Mouse (Mus musculus): ENCODE data around the gene Ugt1a7c. TPM values are rescaled to one million over a fixed set of nuclear protein-coding genes. Genes with fewer than 3 reads are reported as not detected.
"Not testable (repeated sequence)": the region's sequence is repeated elsewhere in the genome, so short reads cannot be mapped to it uniquely, and the experiment has no call there.

The Ugt1a7c gene
- 33.9 and 40.4 TPM in 2 replicates for polyA plus RNA-seq (2015; fragmentation: Nextera tagmentation; extraction: Ambion mirVana)

DNA sequence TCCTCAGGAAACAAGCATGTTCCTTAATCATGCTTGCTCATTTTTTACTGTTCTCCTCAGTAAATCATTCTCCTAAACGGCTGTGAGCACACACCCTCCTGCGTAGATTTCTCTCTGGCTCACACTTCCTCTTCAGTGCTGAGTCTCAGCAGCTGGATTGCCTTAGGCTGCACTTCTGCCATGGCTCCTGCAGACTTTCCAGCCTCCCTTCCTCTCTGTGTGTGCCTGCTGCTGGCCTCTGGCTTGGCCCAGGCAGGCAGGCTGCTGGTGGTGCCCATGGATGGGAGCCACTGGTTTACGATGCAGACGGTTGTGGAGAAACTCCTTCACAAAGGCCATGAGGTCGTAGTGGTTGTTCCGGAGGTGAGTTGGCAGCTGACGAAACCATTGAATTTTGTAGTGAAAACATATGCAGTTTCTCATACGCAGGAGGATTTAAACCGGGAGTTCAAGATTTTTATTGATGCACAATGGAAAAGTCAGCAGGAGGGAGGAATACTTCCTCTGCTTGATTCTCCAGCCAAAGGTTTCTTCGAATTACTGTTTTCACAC lies at the start of gene Ugt1a7c:
Gene Ugt1a7c (plus strand): TSS at position 122 of the 552 bp plus-strand sequence.
- ATAC-seq (ENCODE audit: low FRiP score, low TSS enrichment) (peak; percentile 75), DNase-seq (ENCODE audit: low spot score) (peak; percentile 35)
- H3K4me3 ChIP-seq (ENCODE audit: low read depth, low read length): peak within 1 kb of the TSS; percentile 18; the same call in 1 of the 2 replicates
- no peaks in the 10 kb centered on the region for H3K9me3 ChIP-seq (ENCODE audit: control insufficient read depth, low read length)
- no peaks in the 10 kb centered on the region for H3K4me1 ChIP-seq (replicated peaks; ENCODE audit: control insufficient read depth, insufficient read depth)
- WGBS: 15% methylated on average over 10 of the region's 10 CpGs
- H3K36me3 ChIP-seq (ENCODE audit: control insufficient read depth, insufficient read depth, low read length): no peaks in the 10 kb centered on the region
- no peaks in the 10 kb centered on the region for H3K27me3 ChIP-seq (ENCODE audit: control insufficient read depth, insufficient read depth, low read length)
- peak within 1 kb of the TSS; percentile 58 for H3K9ac ChIP-seq (ENCODE audit: low read length)
- H3K27ac ChIP-seq (replicated peaks): peak within 1 kb of the TSS; percentile 89
- H3K4me2 ChIP-seq (replicated peaks; ENCODE audit: low read depth): peak within 1 kb of the TSS; percentile 45
- no peak for TF ChIP-seq CTCF (IDR thresholded peaks at IDR 0.05; ENCODE audit: low read depth)
- TF ChIP-seq EP300 (optimal IDR thresholded peaks at IDR 0.05): no peak

DNA sequence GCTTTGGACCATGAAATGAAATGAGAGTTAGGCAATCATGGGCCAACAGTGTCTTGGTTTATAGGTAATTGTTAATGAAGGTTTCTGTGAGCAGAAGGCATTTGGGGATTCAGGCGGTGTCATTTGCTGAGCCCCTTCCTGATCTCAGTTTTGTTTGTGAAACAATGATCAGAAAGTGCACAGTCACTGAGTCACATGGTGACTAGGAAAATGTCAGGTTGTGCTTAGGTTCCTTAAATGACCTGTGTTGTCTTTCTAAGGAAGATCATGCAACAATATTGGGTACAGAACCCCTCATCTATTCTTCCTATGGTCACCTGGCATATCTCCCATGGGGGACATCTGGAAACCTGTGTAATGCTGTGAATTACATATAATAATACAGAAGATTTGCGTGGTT lies 47.5 kb upstream of the Ugt1a7c start:
- H3K9me3 ChIP-seq (ENCODE audit: control insufficient read depth, low read length): not testable (repeated sequence)
- 90% methylated on average over 2 of the region's 2 CpGs for WGBS

GRCm38 (mm10) chr1:88055088-88055487 lies 39.8 kb upstream of the Ugt1a7c start, which contains the start of gene Ugt1a10:
Gene Ugt1a10, plus strand, starts transcription at chr1:88055388.
- no peak for DNase-seq (ENCODE audit: low spot score)
- Histone ChIP-seq H3K9ac (ENCODE audit: low read length) (no peak within 1 kb of the TSS), H3K27me3 (ENCODE audit: control insufficient read depth, insufficient read depth, low read length) (no peaks in the 10 kb centered on the region), H3K4me3 (ENCODE audit: low read depth, low read length) (no peak within 1 kb of the TSS), H3K4me1 (replicated peaks; ENCODE audit: control insufficient read depth, insufficient read depth) (no peaks in the 10 kb centered on the region), H3K4me2 (replicated peaks; ENCODE audit: low read depth) (no peak within 1 kb of the TSS), H3K36me3 (ENCODE audit: control insufficient read depth, insufficient read depth, low read length) (no peaks in the 10 kb centered on the region), H3K9me3 (ENCODE audit: control insufficient read depth, low read length) (no peaks in the 10 kb centered on the region), H3K27ac (replicated peaks) (no peak within 1 kb of the TSS)
- TF ChIP-seq EP300 (optimal IDR thresholded peaks at IDR 0.05) (no peak), CTCF (IDR thresholded peaks at IDR 0.05; ENCODE audit: low read depth) (no peak)
- WGBS: 71% methylated on average over 1 of the region's 1 CpGs
- ATAC-seq (ENCODE audit: low FRiP score, low TSS enrichment): no peak

More for the DNA sequence above, 47.5 kb upstream of the Ugt1a7c start:
- not testable (repeated sequence) for H3K4me2 ChIP-seq (replicated peaks; ENCODE audit: low read depth); DNase-seq (ENCODE audit: low spot score); ATAC-seq (ENCODE audit: low FRiP score, low TSS enrichment); H3K9ac ChIP-seq (ENCODE audit: low read length); H3K36me3 ChIP-seq (ENCODE audit: control insufficient read depth, insufficient read depth, low read length); H3K4me3 ChIP-seq (ENCODE audit: low read depth, low read length); H3K4me1 ChIP-seq (replicated peaks; ENCODE audit: control insufficient read depth, insufficient read depth); H3K27me3 ChIP-seq (ENCODE audit: control insufficient read depth, insufficient read depth, low read length); H3K27ac ChIP-seq (replicated peaks)

- H3K27me3 ChIP-seq (ENCODE audit: control insufficient read depth, insufficient read depth, low read length); ATAC-seq (ENCODE audit: low FRiP score, low TSS enrichment); DNase-seq (ENCODE audit: low spot score); H3K27ac ChIP-seq (replicated peaks); H3K4me2 ChIP-seq (replicated peaks; ENCODE audit: low read depth); H3K36me3 ChIP-seq (ENCODE audit: control insufficient read depth, insufficient read depth, low read length); H3K4me1 ChIP-seq (replicated peaks; ENCODE audit: control insufficient read depth, insufficient read depth); H3K9me3 ChIP-seq (ENCODE audit: control insufficient read depth, low read length); H3K9ac ChIP-seq (ENCODE audit: low read length); H3K4me3 ChIP-seq (ENCODE audit: low read depth, low read length): not testable (repeated sequence)
- 69% methylated on average over 1 of the region's 2 CpGs for WGBS
These were observed 28.3 kb upstream of the Ugt1a7c start for GRCm38 (mm10) chr1:88066472-88067102.

DNA sequence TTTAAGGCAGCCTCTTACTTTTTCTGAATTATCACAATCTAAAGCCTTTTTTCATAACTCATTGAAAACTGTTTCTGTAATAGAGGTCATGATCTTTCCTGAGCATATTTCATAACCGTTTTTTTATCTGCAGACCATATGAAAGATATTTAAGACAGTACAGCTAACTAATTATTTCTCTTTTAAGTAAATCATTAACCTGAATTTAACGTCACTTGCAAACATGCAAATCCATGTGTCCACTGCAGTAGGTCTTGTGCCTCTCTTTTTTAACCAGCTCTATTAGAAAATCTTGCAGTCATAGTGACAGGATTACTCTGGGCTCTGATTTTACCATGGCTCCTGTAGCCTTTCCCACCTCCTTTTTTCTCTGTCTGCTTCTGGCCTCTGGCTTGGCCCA lies 24.4 kb upstream of the Ugt1a7c start, which contains the start of gene Ugt1a9:
Gene Ugt1a9 (plus strand): TSS at position 306 of the 400 bp plus-strand sequence.
- no peak within 1 kb of the TSS for H3K27ac ChIP-seq (replicated peaks)
- TF ChIP-seq CTCF (IDR thresholded peaks at IDR 0.05; ENCODE audit: low read depth) (no peak), EP300 (optimal IDR thresholded peaks at IDR 0.05) (no peak)
- ATAC-seq (ENCODE audit: low FRiP score, low TSS enrichment): no peak

GRCm38 (mm10) chr1:88070902-88071301 lies 24.0 kb upstream of the Ugt1a7c start:
- TF ChIP-seq EP300 (optimal IDR thresholded peaks at IDR 0.05) (no peak), CTCF (IDR thresholded peaks at IDR 0.05; ENCODE audit: low read depth) (no peak)
- Histone ChIP-seq H3K27ac (replicated peaks) (no peak overlapping the region), H3K36me3 (ENCODE audit: control insufficient read depth, insufficient read depth, low read length) (no peaks in the 10 kb centered on the region), H3K4me1 (replicated peaks; ENCODE audit: control insufficient read depth, insufficient read depth) (no peaks in the 10 kb centered on the region), H3K9ac (ENCODE audit: low read length) (no peak overlapping the region), H3K4me2 (replicated peaks; ENCODE audit: low read depth) (no peak overlapping the region), H3K4me3 (ENCODE audit: low read depth, low read length) (no peak overlapping the region), H3K27me3 (ENCODE audit: control insufficient read depth, insufficient read depth, low read length) (no peaks in the 10 kb centered on the region), H3K9me3 (ENCODE audit: control insufficient read depth, low read length) (no peaks in the 10 kb centered on the region)
- no peak for DNase-seq (ENCODE audit: low spot score)
- no peak for ATAC-seq (ENCODE audit: low FRiP score, low TSS enrichment)
- 68% methylated on average over 4 of the region's 4 CpGs for WGBS

More for the DNA sequence above, 24.4 kb upstream of the Ugt1a7c start, which contains the start of gene Ugt1a9:
- Histone ChIP-seq H3K4me3 (ENCODE audit: low read depth, low read length) (no peak within 1 kb of the TSS), H3K9me3 (ENCODE audit: control insufficient read depth, low read length) (no peaks in the 10 kb centered on the region), H3K4me2 (replicated peaks; ENCODE audit: low read depth) (no peak within 1 kb of the TSS), H3K36me3 (ENCODE audit: control insufficient read depth, insufficient read depth, low read length) (no peaks in the 10 kb centered on the region), H3K4me1 (replicated peaks; ENCODE audit: control insufficient read depth, insufficient read depth) (no peaks in the 10 kb centered on the region), H3K9ac (ENCODE audit: low read length) (no peak within 1 kb of the TSS), H3K27me3 (ENCODE audit: control insufficient read depth, insufficient read depth, low read length) (no peaks in the 10 kb centered on the region)
- no peak for DNase-seq (ENCODE audit: low spot score)
- WGBS: 33% methylated on average over 2 of the region's 2 CpGs

Measured in stomach, postnatal 0 days (tissue).